Mouse (Mus musculus): ENCODE results near the gene Tmem240. TPM values are rescaled to one million over a fixed set of nuclear protein-coding genes. Genes with fewer than 3 reads are reported as not detected.
"Not testable (repeated sequence)": the region's sequence is repeated elsewhere in the genome, so short reads cannot be mapped to it uniquely, and the experiment has no call there.

The Tmem240 gene
- 1.2 TPM for polyA plus RNA-seq (2012; fragmentation: generic; extraction: Trizol)

DNA sequence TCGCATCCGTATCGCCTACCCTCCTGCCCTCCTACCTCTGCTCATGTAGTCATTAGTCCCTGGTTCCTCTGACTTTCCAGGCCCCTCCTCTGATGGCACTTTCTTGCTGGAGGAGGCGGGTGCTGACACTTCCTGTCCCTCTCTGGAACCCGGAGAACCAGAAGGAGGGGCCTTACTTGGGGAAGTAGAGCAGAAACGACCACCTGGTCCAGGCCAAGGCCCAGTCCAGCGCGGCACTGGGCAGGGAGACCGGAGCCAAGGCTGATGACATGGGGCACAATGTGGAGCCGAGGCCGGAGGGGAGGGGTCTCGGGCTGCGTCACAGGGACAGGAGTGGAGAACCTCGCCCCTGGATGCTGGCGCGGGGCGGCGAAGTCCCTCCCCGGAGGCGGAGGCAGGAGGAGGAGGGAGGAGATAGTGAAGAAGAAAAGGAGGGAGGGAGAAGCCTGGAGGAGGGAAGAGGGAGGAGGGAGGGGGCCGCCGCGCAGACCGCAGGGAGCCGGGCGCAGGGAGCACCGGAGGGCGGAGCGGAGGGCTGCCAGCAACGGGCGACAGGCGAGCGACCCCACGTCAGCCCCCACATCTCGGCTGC lies at the start of gene Tmem240:
Gene Tmem240 (plus strand): TSS at position 451 of the 592 bp plus-strand sequence.
- Histone ChIP-seq H3ac (ENCODE audit: control insufficient read depth, insufficient read length) (peak within 1 kb of the TSS; percentile 64), H3K4me2 (ENCODE audit: low read depth) (peak within 1 kb of the TSS; percentile 78), H3K27me3 (ENCODE audit: control insufficient read depth, insufficient read depth, insufficient read length) (no peaks in the 10 kb centered on the region), H3K4me3 (peak within 1 kb of the TSS; percentile 69), H3K36me3 (ENCODE audit: control insufficient read depth, insufficient read depth) (peaks cover 25% of the 10 kb centered on the region), H3K79me2 (ENCODE audit: control insufficient read depth, insufficient read depth) (peaks cover 22% of the 10 kb centered on the region)
- no peak for TF ChIP-seq E2F4 (IDR thresholded peaks at IDR 0.05; ENCODE audit: insufficient read depth)
- peak in 1 of 3 experiments; percentile 29 for TF ChIP-seq MYOG (IDR thresholded peaks at IDR 0.05; ENCODE audit: control insufficient read depth in 1 of 3, insufficient read depth in 1 of 3, insufficient read length in 2 of 3, low read depth in 2 of 3)
- peak; percentile 48 for TF ChIP-seq MAX (IDR thresholded peaks at IDR 0.05; ENCODE audit: low read depth)
- no peak for TF ChIP-seq MYOD1 (IDR thresholded peaks at IDR 0.05; ENCODE audit: control insufficient read depth in 1 of 3, insufficient read length in 2 of 3, low read depth in 2 of 3)
- TF ChIP-seq TCF3 (IDR thresholded peaks at IDR 0.05; ENCODE audit: insufficient read length, low read depth): no peak
- peak; percentile 61; the same call in 1 of the 2 replicates for TF ChIP-seq CEBPB (IDR thresholded peaks at IDR 0.05; ENCODE audit: insufficient read depth, poor library complexity, severe bottlenecking)
- TF ChIP-seq TCF12 (IDR thresholded peaks at IDR 0.05; ENCODE audit: insufficient read depth, poor library complexity, severe bottlenecking): no peak
- no peak for TF ChIP-seq USF1 (IDR thresholded peaks at IDR 0.05; ENCODE audit: low read depth)
- TF ChIP-seq REST (IDR thresholded peaks at IDR 0.05; ENCODE audit: insufficient read depth, insufficient read length): no peak
- no peak for TF ChIP-seq SRF (IDR thresholded peaks at IDR 0.05; ENCODE audit: control insufficient read depth, insufficient read length, low read depth)
- TF ChIP-seq POLR2A (IDR thresholded peaks at IDR 0.05; ENCODE audit: insufficient read length, low read depth): peak; percentile 91
- TF ChIP-seq POLR2AphosphoS2 (IDR thresholded peaks at IDR 0.05; ENCODE audit: insufficient read length, low read depth): peak; percentile 50

GRCm38 (mm10) chr4:155687764-155688163 lies 46.8 kb upstream of the Tmem240 start:
- H3ac ChIP-seq (ENCODE audit: control insufficient read depth, insufficient read length); H3K4me3 ChIP-seq; H3K36me3 ChIP-seq (ENCODE audit: control insufficient read depth, insufficient read depth); H3K79me2 ChIP-seq (ENCODE audit: control insufficient read depth, insufficient read depth); H3K4me2 ChIP-seq (ENCODE audit: low read depth): not testable (repeated sequence)
- H3K27me3 ChIP-seq (ENCODE audit: control insufficient read depth, insufficient read depth, insufficient read length): peaks cover 15% of the 10 kb centered on the region

GRCm38 (mm10) chr4:155690571-155691375 lies 43.8 kb upstream of the Tmem240 start:
- H3K79me2 ChIP-seq (ENCODE audit: control insufficient read depth, insufficient read depth): no peaks in the 10 kb centered on the region
- H3K4me2 ChIP-seq (ENCODE audit: low read depth): no peak overlapping the region
- no peak overlapping the region for H3ac ChIP-seq (ENCODE audit: control insufficient read depth, insufficient read length)
- H3K36me3 ChIP-seq (ENCODE audit: control insufficient read depth, insufficient read depth): no peaks in the 10 kb centered on the region
- no peak overlapping the region for H3K4me3 ChIP-seq
- TF ChIP-seq POLR2AphosphoS2 (IDR thresholded peaks at IDR 0.05; ENCODE audit: insufficient read length, low read depth) (no peak), POLR2A (IDR thresholded peaks at IDR 0.05; ENCODE audit: insufficient read length, low read depth) (no peak), MAX (IDR thresholded peaks at IDR 0.05; ENCODE audit: low read depth) (no peak), REST (IDR thresholded peaks at IDR 0.05; ENCODE audit: insufficient read depth, insufficient read length) (no peak), MYOG (IDR thresholded peaks at IDR 0.05; ENCODE audit: control insufficient read depth in 1 of 3, insufficient read depth in 1 of 3, insufficient read length in 2 of 3, low read depth in 2 of 3) (no peak), USF1 (IDR thresholded peaks at IDR 0.05; ENCODE audit: low read depth) (no peak), MYOD1 (IDR thresholded peaks at IDR 0.05; ENCODE audit: control insufficient read depth in 1 of 3, insufficient read length in 2 of 3, low read depth in 2 of 3) (no peak), E2F4 (IDR thresholded peaks at IDR 0.05; ENCODE audit: insufficient read depth) (no peak), TCF3 (IDR thresholded peaks at IDR 0.05; ENCODE audit: insufficient read length, low read depth) (no peak), CEBPB (IDR thresholded peaks at IDR 0.05; ENCODE audit: insufficient read depth, poor library complexity, severe bottlenecking) (no peak), SRF (IDR thresholded peaks at IDR 0.05; ENCODE audit: control insufficient read depth, insufficient read length, low read depth) (no peak), TCF12 (IDR thresholded peaks at IDR 0.05; ENCODE audit: insufficient read depth, poor library complexity, severe bottlenecking) (no peak)
- H3K27me3 ChIP-seq (ENCODE audit: control insufficient read depth, insufficient read depth, insufficient read length): peaks cover 9% of the 10 kb centered on the region

DNA sequence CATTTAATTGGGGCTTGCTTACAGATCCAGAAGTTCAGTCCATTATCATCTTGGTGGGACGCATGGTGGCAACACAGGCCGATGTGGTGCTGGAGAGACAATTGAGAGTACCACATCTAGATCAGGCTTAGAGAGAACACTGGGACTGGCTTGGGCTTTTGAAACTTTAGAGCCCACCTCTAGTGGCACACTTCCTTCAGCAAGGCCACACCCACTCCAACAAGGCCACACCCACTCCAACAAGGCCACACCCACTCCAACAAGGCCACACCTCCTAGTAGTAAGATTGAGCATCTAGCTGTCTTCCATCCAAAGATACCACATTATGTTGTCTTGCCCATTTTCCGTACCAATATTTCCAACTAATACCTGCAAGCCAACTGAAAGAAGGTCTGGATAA lies 42.2 kb upstream of the Tmem240 start:
- Histone ChIP-seq H3K36me3 (ENCODE audit: control insufficient read depth, insufficient read depth) (no peaks in the 10 kb centered on the region), H3K4me3 (no peak overlapping the region), H3K79me2 (ENCODE audit: control insufficient read depth, insufficient read depth) (no peaks in the 10 kb centered on the region), H3K27me3 (ENCODE audit: control insufficient read depth, insufficient read depth, insufficient read length) (no peaks in the 10 kb centered on the region), H3K4me2 (ENCODE audit: low read depth) (no peak overlapping the region), H3ac (ENCODE audit: control insufficient read depth, insufficient read length) (no peak overlapping the region)
- no peak for TF ChIP-seq SRF (IDR thresholded peaks at IDR 0.05; ENCODE audit: control insufficient read depth, insufficient read length, low read depth)
- no peak for TF ChIP-seq TCF3 (IDR thresholded peaks at IDR 0.05; ENCODE audit: insufficient read length, low read depth)
- TF ChIP-seq USF1 (IDR thresholded peaks at IDR 0.05; ENCODE audit: low read depth): no peak
- no peak for TF ChIP-seq MAX (IDR thresholded peaks at IDR 0.05; ENCODE audit: low read depth)
- TF ChIP-seq POLR2A (IDR thresholded peaks at IDR 0.05; ENCODE audit: insufficient read length, low read depth): no peak
- TF ChIP-seq MYOG (IDR thresholded peaks at IDR 0.05; ENCODE audit: control insufficient read depth in 1 of 3, insufficient read depth in 1 of 3, insufficient read length in 2 of 3, low read depth in 2 of 3): no peak
- no peak for TF ChIP-seq E2F4 (IDR thresholded peaks at IDR 0.05; ENCODE audit: insufficient read depth)
- TF ChIP-seq TCF12 (IDR thresholded peaks at IDR 0.05; ENCODE audit: insufficient read depth, poor library complexity, severe bottlenecking): no peak
- TF ChIP-seq POLR2AphosphoS2 (IDR thresholded peaks at IDR 0.05; ENCODE audit: insufficient read length, low read depth): no peak
- TF ChIP-seq REST (IDR thresholded peaks at IDR 0.05; ENCODE audit: insufficient read depth, insufficient read length): no peak
- TF ChIP-seq CEBPB (IDR thresholded peaks at IDR 0.05; ENCODE audit: insufficient read depth, poor library complexity, severe bottlenecking): no peak
- no peak for TF ChIP-seq MYOD1 (IDR thresholded peaks at IDR 0.05; ENCODE audit: control insufficient read depth in 1 of 3, insufficient read length in 2 of 3, low read depth in 2 of 3)
